Mouse (Mus musculus): ENCODE results near the gene Acox1. TPM values are rescaled to one million over a fixed set of nuclear protein-coding genes. Genes with fewer than 3 reads are reported as not detected.

Gene Acox1
- total and polyA plus RNA-seq, 2 experiments, result 720 to 994 TPM

DNA sequence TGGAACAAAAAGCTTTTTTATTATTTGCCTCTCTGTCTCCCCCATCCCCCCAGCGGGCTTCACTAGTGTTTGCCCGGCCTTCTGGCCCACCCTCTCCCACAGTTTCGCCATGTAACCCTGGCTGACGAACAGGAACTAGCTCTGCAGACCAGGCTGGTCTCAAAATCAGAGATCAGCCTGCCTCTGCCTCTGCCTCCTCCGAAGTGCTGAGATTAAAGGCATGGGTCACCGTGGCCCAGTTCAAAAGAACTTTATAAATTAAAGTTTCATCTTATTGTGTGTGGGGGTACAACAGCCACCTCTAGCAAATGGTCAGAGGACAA lies 1.3 kb downstream of the Acox1 start:
- Histone ChIP-seq H3K36me3 (ENCODE audit: control insufficient read depth, insufficient read depth, low read length) (peaks cover 38% of the 10 kb centered on the region), H3K4me3 (ENCODE audit: insufficient read depth, low read depth, low read length) (peak overlapping the region; percentile 68), H3K27me3 (ENCODE audit: control insufficient read depth, insufficient read depth, low read length) (no peaks in the 10 kb centered on the region), H3K79me2 (ENCODE audit: control insufficient read depth, insufficient read depth, low read length) (peaks cover 19% of the 10 kb centered on the region), H3K4me1 (ENCODE audit: control insufficient read depth, insufficient read depth, low read length) (peaks cover 15% of the 10 kb centered on the region), H3K9ac (ENCODE audit: low read depth, low read length) (peak overlapping the region; percentile 90), H3K27ac (replicated peaks; ENCODE audit: insufficient read depth, low read depth, low read length) (peak overlapping the region; percentile 88)
- peak; percentile 64; the same call in 1 of the 2 replicates for TF ChIP-seq POLR2A (IDR thresholded peaks at IDR 0.05; ENCODE audit: extremely low read depth, insufficient read depth, low read length)
- peak; percentile 24; the same call in 1 of the 2 replicates for TF ChIP-seq CTCF (IDR thresholded peaks at IDR 0.05; ENCODE audit: low read depth, low read length)
- DNase-seq (ENCODE audit: extremely low read depth, low read depth, low spot score), result no peak
- WGBS, result 22% methylated on average over 6 of the region's 6 CpGs

DNA sequence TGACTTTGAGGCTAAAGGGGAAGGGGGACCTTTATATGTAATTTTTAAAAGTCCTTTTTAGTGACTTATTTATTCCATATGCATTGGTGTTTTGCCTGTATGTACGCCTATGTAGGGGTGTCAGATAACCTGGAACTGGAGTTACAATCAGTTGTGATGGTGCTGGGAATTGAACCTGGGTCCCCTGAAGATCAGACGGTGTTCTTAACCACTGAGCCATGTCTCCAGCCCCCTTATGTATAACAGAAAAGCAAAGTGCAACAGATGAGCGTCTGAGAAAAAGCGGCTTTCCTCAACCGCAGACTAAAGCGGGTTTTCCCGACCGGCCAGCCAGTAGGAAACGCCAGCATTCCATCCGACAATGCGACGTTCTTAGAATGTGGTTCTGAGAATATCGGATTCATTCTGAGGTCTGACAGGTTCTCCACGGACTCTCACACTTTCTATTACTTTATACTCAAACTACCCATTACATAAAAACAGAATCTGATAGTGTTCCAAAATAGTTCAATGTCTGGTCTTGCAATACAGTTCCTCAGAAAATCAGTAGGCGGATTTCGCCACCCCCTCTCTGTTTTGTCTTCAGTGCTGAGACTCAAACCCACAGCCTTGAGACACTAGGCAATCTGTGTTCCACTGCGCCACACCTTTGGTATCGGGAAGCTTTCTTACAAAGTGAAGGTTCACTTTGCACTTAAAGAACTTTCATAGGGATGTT lies 1.8 kb downstream of the Acox1 start:
- peak overlapping the region; percentile 90 for H3K9ac ChIP-seq (ENCODE audit: low read depth, low read length)
- H3K4me1 ChIP-seq (ENCODE audit: control insufficient read depth, insufficient read depth, low read length), result peaks cover 10% of the 10 kb centered on the region
- peak; percentile 52 for DNase-seq (ENCODE audit: extremely low read depth, low read depth, low spot score)
- H3K79me2 ChIP-seq (ENCODE audit: control insufficient read depth, insufficient read depth, low read length), result peaks cover 19% of the 10 kb centered on the region
- 28% methylated on average over 18 of the region's 18 CpGs for WGBS
- peak; percentile 49; the same call in 1 of the 2 replicates for TF ChIP-seq POLR2A (IDR thresholded peaks at IDR 0.05; ENCODE audit: extremely low read depth, insufficient read depth, low read length)
- TF ChIP-seq CTCF (IDR thresholded peaks at IDR 0.05; ENCODE audit: low read depth, low read length), result 0 out of 2 replicates have a peak, but pooled peaks have one; percentile 15
- H3K36me3 ChIP-seq (ENCODE audit: control insufficient read depth, insufficient read depth, low read length), result peaks cover 41% of the 10 kb centered on the region
- H3K27ac ChIP-seq (replicated peaks; ENCODE audit: insufficient read depth, low read depth, low read length), result peak overlapping the region; percentile 88
- no peaks in the 10 kb centered on the region for H3K27me3 ChIP-seq (ENCODE audit: control insufficient read depth, insufficient read depth, low read length)
- H3K4me3 ChIP-seq (ENCODE audit: insufficient read depth, low read depth, low read length), result peak overlapping the region; percentile 68

DNA sequence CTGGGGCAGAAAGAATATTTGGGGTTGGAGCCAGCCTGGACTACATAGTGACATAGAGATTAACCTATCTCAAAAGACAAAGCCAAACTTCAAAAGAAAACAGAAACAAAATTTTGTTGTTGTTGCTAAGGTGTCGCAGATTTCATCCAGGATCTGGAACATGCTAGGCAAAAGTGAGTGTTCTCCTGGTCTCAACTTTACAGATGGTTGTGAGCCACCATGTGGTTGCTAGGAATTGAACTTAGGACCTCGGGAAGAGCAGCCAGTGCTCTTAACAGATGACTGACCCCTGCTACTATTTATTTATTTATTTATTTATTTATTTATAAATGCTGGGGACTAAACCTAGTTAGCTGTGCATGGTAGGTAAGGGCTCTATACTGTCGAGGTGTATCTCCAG lies 2.5 kb downstream of the Acox1 start:
- 24% methylated on average over 3 of the region's 3 CpGs for WGBS
- TF ChIP-seq POLR2A (IDR thresholded peaks at IDR 0.05; ENCODE audit: extremely low read depth, insufficient read depth, low read length) (no peak), CTCF (IDR thresholded peaks at IDR 0.05; ENCODE audit: low read depth, low read length) (no peak)
- H3K4me3 ChIP-seq (ENCODE audit: insufficient read depth, low read depth, low read length), result peak overlapping the region; percentile 68
- H3K27ac ChIP-seq (replicated peaks; ENCODE audit: insufficient read depth, low read depth, low read length), result peak overlapping the region; percentile 88
- peaks cover 21% of the 10 kb centered on the region for H3K79me2 ChIP-seq (ENCODE audit: control insufficient read depth, insufficient read depth, low read length)
- no peaks in the 10 kb centered on the region for H3K27me3 ChIP-seq (ENCODE audit: control insufficient read depth, insufficient read depth, low read length)
- H3K9ac ChIP-seq (ENCODE audit: low read depth, low read length), result peak overlapping the region; percentile 90
- H3K36me3 ChIP-seq (ENCODE audit: control insufficient read depth, insufficient read depth, low read length), result peaks cover 47% of the 10 kb centered on the region
- peaks cover 9% of the 10 kb centered on the region for H3K4me1 ChIP-seq (ENCODE audit: control insufficient read depth, insufficient read depth, low read length)
- DNase-seq (ENCODE audit: extremely low read depth, low read depth, low spot score), result peak; percentile 71

DNA sequence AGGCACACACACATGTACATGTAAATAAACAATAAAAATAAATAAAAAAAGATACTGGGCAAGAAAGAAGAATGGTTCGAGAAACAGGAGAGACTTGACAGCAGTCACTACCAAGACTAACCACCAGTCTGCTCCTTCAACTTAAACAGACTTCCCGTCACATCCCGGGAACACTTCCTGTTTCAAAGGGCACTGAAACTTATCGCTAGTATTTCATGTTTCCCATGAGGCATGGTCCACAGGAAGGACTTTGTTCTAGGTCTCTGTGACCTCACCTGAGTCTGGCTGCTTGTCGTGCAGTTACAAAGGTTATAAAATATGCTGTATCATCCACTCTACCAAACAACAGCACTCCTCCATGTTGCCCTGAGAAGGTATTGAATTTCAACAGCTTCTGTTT lies 3.6 kb downstream of the Acox1 start:
- Histone ChIP-seq H3K36me3 (ENCODE audit: control insufficient read depth, insufficient read depth, low read length) (peaks cover 58% of the 10 kb centered on the region), H3K4me1 (ENCODE audit: control insufficient read depth, insufficient read depth, low read length) (peaks cover 13% of the 10 kb centered on the region; the same call in 1 of the 2 replicates), H3K27ac (replicated peaks; ENCODE audit: insufficient read depth, low read depth, low read length) (peak overlapping the region; percentile 28), H3K79me2 (ENCODE audit: control insufficient read depth, insufficient read depth, low read length) (peaks cover 24% of the 10 kb centered on the region), H3K4me3 (ENCODE audit: insufficient read depth, low read depth, low read length) (peak overlapping the region; percentile 68), H3K27me3 (ENCODE audit: control insufficient read depth, insufficient read depth, low read length) (no peaks in the 10 kb centered on the region), H3K9ac (ENCODE audit: low read depth, low read length) (peak overlapping the region; percentile 80)
- TF ChIP-seq CTCF (IDR thresholded peaks at IDR 0.05; ENCODE audit: low read depth, low read length) (peak; percentile 10; the same call in 1 of the 2 replicates), POLR2A (IDR thresholded peaks at IDR 0.05; ENCODE audit: extremely low read depth, insufficient read depth, low read length) (no peak)
- WGBS, result 2% methylated on average over 5 of the region's 5 CpGs
- peak; percentile 98 for DNase-seq (ENCODE audit: extremely low read depth, low read depth, low spot score)

DNA sequence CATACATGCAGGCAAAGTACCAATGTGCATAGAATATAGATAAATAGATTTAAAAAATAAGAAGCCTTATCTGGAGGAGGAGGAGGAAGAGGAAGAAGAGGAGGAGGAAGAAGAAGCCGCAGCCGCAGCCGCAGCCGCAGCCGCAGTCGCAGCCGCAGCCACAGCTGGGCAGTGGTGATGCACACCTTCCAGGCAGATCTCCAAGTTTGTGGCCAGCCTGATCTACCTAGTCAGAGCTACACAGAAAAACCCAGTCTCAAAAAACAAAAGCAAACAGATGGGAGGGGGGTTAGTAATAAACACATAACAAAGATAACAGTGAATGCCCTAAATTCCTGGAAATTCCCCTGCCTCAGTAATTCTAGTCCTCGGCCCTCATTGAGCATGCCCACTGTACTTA lies 4.2 kb downstream of the Acox1 start:
- H3K9ac ChIP-seq (ENCODE audit: low read depth, low read length), result peak overlapping the region; percentile 55
- peaks cover 61% of the 10 kb centered on the region for H3K36me3 ChIP-seq (ENCODE audit: control insufficient read depth, insufficient read depth, low read length)
- peak; percentile 60 for DNase-seq (ENCODE audit: extremely low read depth, low read depth, low spot score)
- no peaks in the 10 kb centered on the region for H3K27me3 ChIP-seq (ENCODE audit: control insufficient read depth, insufficient read depth, low read length)
- H3K4me3 ChIP-seq (ENCODE audit: insufficient read depth, low read depth, low read length), result peak overlapping the region; percentile 68
- peak overlapping the region; percentile 28 for H3K27ac ChIP-seq (replicated peaks; ENCODE audit: insufficient read depth, low read depth, low read length)
- peaks cover 13% of the 10 kb centered on the region; the same call in 1 of the 2 replicates for H3K4me1 ChIP-seq (ENCODE audit: control insufficient read depth, insufficient read depth, low read length)
- TF ChIP-seq CTCF (IDR thresholded peaks at IDR 0.05; ENCODE audit: low read depth, low read length) (no peak), POLR2A (IDR thresholded peaks at IDR 0.05; ENCODE audit: extremely low read depth, insufficient read depth, low read length) (no peak)
- H3K79me2 ChIP-seq (ENCODE audit: control insufficient read depth, insufficient read depth, low read length), result peaks cover 26% of the 10 kb centered on the region
- 3% methylated on average over 8 of the region's 8 CpGs for WGBS

Data from liver, adult 2 months (tissue).